Mouse (Mus musculus) myocyte (in vitro differentiated cells): ENCODE measurements around the gene Dqx1. TPM values are rescaled to one million over a fixed set of nuclear protein-coding genes. Genes with fewer than 3 reads are reported as not detected.

Experiments
- H3K27me3 ChIP-seq: one replicate; pipeline ENCODE4 v1.6.1; 2011; ENCODE audit not compliant: control insufficient read depth, insufficient read depth, insufficient read length
- H3K36me3 ChIP-seq: one replicate; pipeline ENCODE4 v1.6.1; 2011; ENCODE audit not compliant: control insufficient read depth, insufficient read depth
- H3K4me2 ChIP-seq: one replicate; pipeline ENCODE4 v1.6.1; 2011; ENCODE audit warnings: low read depth, control low read depth
- H3K4me3 ChIP-seq: one replicate; pipeline ENCODE4 v1.5.1; 2011; ENCODE audit warnings: mild to moderate bottlenecking, control low read depth, moderate library complexity
- H3K79me2 ChIP-seq: one replicate; pipeline ENCODE4 v1.6.1; 2011; ENCODE audit not compliant: control insufficient read depth, insufficient read depth
- H3ac ChIP-seq: one replicate; pipeline ENCODE4 v1.6.1; 2011; ENCODE audit not compliant: control insufficient read depth, insufficient read length
- CEBPB ChIP-seq: IDR thresholded peaks from 2 replicates; pipeline ENCODE4 v1.6.1; 2011; ENCODE audit warnings: mild to moderate bottlenecking, moderate library complexity; ENCODE audit not compliant: poor library complexity, insufficient read depth, severe bottlenecking
- E2F4 ChIP-seq: IDR thresholded peaks from one replicate; pipeline ENCODE4 v1.6.1; 2011; ENCODE audit warnings: mild to moderate bottlenecking, control low read depth, moderate library complexity; ENCODE audit not compliant: insufficient read depth
- MAX ChIP-seq: IDR thresholded peaks from one replicate; pipeline ENCODE4 v1.6.1; 2011; ENCODE audit warnings: low read depth, mild to moderate bottlenecking, control low read depth
- MYOD1 ChIP-seq, 3 experiments: IDR thresholded peaks; one replicate each; pipeline ENCODE4 v1.6.1; 2011; ENCODE audit warnings: control low read depth in 2 of 3, low read depth in 2 of 3, mild to moderate bottlenecking in 2 of 3, moderate library complexity in 1 of 3; ENCODE audit not compliant: insufficient read length in 2 of 3, control insufficient read depth in 1 of 3
- MYOG ChIP-seq, 3 experiments: IDR thresholded peaks; one replicate each; pipeline ENCODE4 v1.6.1; 2011; ENCODE audit warnings: control low read depth in 2 of 3, low read depth in 2 of 3, mild to moderate bottlenecking in 2 of 3; ENCODE audit not compliant: insufficient read length in 2 of 3, control insufficient read depth in 1 of 3, insufficient read depth in 1 of 3
- POLR2A ChIP-seq: IDR thresholded peaks from one replicate; pipeline ENCODE4 v1.6.1; 2011; ENCODE audit warnings: low read depth, mild to moderate bottlenecking, control low read depth, moderate library complexity; ENCODE audit not compliant: insufficient read length
- POLR2AphosphoS2 ChIP-seq: IDR thresholded peaks from one replicate; pipeline ENCODE4 v1.6.1; 2011; ENCODE audit warnings: low read depth, control low read depth; ENCODE audit not compliant: insufficient read length
- REST ChIP-seq: IDR thresholded peaks from one replicate; pipeline ENCODE4 v1.6.1; 2011; ENCODE audit warnings: mild to moderate bottlenecking, control low read depth, moderate library complexity; ENCODE audit not compliant: insufficient read depth, insufficient read length
- SRF ChIP-seq: IDR thresholded peaks from one replicate; pipeline ENCODE4 v1.6.1; 2011; ENCODE audit warnings: low read depth; ENCODE audit not compliant: control insufficient read depth, insufficient read length
- TCF12 ChIP-seq: IDR thresholded peaks from one replicate; pipeline ENCODE4 v1.6.1; 2011; ENCODE audit warnings: mild to moderate bottlenecking, control low read depth; ENCODE audit not compliant: poor library complexity, insufficient read depth, severe bottlenecking
- TCF3 ChIP-seq: IDR thresholded peaks from one replicate; pipeline ENCODE4 v1.6.1; 2011; ENCODE audit warnings: low read depth, control low read depth; ENCODE audit not compliant: insufficient read length
- USF1 ChIP-seq: IDR thresholded peaks from one replicate; pipeline ENCODE4 v1.6.1; 2011; ENCODE audit warnings: low read depth, mild to moderate bottlenecking, control low read depth, moderate library complexity
- polyA plus RNA-seq: library from polyadenylated mRNA; unstranded; fragments of >200 nt; fragmentation: generic; extraction: Trizol; gene quantifications from one replicate; pipeline ENCODE4 v1.2.1, GENCODE M21; 2012; ENCODE audit warnings: missing spikeins

The Dqx1 gene
- 0.24 TPM for polyA plus RNA-seq

DNA sequence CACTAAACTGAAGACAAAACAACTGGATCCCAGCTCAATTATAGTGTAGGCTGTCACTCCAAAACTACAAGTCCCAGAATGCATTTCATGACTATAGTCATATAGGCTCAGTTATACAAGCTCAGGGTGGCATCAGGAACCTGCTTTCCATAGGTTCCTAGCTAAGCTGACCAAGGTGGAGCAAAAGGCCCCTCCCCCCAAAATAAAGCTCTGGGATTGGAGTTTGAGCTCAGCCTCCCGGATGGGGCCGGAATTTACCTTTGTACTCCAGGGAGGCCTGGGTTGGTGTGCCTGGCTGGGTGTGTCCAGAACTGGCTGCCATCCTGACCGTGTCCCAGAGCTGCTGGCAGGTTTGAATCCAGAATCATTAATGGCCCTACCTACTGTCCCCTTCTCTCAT lies at the start of gene Dqx1:
TSS of gene Dqx1 (plus strand) at position 55 of the 400 bp plus-strand sequence.
- Histone ChIP-seq H3K4me3 (no peak within 1 kb of the TSS), H3K79me2 (peaks cover 32% of the 10 kb centered on the region), H3K27me3 (peaks cover 4% of the 10 kb centered on the region), H3ac (no peak within 1 kb of the TSS), H3K36me3 (peaks cover 13% of the 10 kb centered on the region), H3K4me2 (no peak within 1 kb of the TSS)
- TF ChIP-seq TCF3 (no peak), USF1 (no peak), POLR2AphosphoS2 (no peak), POLR2A (no peak), SRF (no peak), MYOG (IDR thresholded peaks at IDR 0.05; ENCODE audit: control insufficient read depth in 1 of 3, insufficient read depth in 1 of 3, insufficient read length in 2 of 3, low read depth in 2 of 3) (no peak), CEBPB (no peak), E2F4 (no peak), MYOD1 (IDR thresholded peaks at IDR 0.05; ENCODE audit: control insufficient read depth in 1 of 3, insufficient read length in 2 of 3, low read depth in 2 of 3) (no peak), REST (no peak), TCF12 (no peak), MAX (no peak)

DNA sequence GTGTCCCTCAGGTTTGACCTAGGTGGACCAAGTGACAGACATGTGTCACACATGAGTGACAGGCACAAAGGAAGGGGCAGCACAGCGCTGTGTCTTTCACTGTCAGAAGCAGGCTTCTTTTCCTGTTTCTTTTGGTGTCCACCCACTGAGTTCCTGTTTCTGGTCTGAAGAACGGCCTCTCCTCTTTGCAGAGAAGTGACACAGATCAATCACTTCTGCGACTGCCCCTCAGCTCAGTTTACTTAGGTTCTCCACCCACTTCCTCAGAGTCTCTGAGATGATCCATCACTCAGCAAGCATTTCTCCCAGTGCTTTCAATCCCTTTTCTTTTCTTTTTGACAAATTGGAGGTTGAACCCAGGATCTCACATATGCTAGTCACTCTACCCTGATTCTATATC lies 49.0 kb upstream of the Dqx1 start:
- TF ChIP-seq MYOG (IDR thresholded peaks at IDR 0.05; ENCODE audit: control insufficient read depth in 1 of 3, insufficient read depth in 1 of 3, insufficient read length in 2 of 3, low read depth in 2 of 3) (no peak), POLR2A (no peak), POLR2AphosphoS2 (no peak), REST (no peak), MAX (no peak), CEBPB (no peak), SRF (no peak), TCF12 (no peak), USF1 (no peak), TCF3 (no peak), MYOD1 (IDR thresholded peaks at IDR 0.05; ENCODE audit: control insufficient read depth in 1 of 3, insufficient read length in 2 of 3, low read depth in 2 of 3) (no peak)
- no peaks in the 10 kb centered on the region for H3K36me3 ChIP-seq
- no peaks in the 10 kb centered on the region for H3K79me2 ChIP-seq
- H3K4me2 ChIP-seq = no peak overlapping the region
- no peaks in the 10 kb centered on the region for H3K27me3 ChIP-seq
- no peak overlapping the region for H3K4me3 ChIP-seq
- H3ac ChIP-seq = no peak overlapping the region

DNA sequence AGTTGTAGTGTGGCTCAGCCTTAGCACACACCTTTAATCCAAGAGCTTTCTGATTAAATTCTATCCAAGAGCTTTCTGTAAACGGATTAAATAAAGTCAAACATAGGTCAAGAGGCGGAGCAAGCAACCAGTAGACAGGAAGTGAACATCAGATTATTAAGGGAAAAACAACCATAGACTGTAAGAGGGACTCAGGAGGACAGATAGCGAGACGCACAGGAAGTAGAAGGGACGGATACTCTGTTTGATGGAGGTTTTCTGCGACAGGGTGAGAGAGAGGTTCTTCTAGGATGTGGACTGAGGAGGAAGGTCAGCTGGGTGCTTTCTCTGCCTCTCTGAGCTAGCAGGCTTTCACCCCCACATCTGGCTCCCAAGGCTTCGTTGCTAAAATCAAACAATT lies 47.6 kb upstream of the Dqx1 start:
- no peak overlapping the region for H3ac ChIP-seq
- no peak overlapping the region for H3K4me3 ChIP-seq
- no peaks in the 10 kb centered on the region for H3K36me3 ChIP-seq
- no peak overlapping the region for H3K4me2 ChIP-seq
- no peaks in the 10 kb centered on the region for H3K79me2 ChIP-seq
- TF ChIP-seq SRF (no peak), USF1 (no peak), MYOG (IDR thresholded peaks at IDR 0.05; ENCODE audit: control insufficient read depth in 1 of 3, insufficient read depth in 1 of 3, insufficient read length in 2 of 3, low read depth in 2 of 3) (no peak), TCF12 (no peak), MYOD1 (IDR thresholded peaks at IDR 0.05; ENCODE audit: control insufficient read depth in 1 of 3, insufficient read length in 2 of 3, low read depth in 2 of 3) (no peak), E2F4 (no peak), MAX (no peak), TCF3 (no peak), POLR2AphosphoS2 (no peak), POLR2A (no peak)
- no peaks in the 10 kb centered on the region for H3K27me3 ChIP-seq

DNA sequence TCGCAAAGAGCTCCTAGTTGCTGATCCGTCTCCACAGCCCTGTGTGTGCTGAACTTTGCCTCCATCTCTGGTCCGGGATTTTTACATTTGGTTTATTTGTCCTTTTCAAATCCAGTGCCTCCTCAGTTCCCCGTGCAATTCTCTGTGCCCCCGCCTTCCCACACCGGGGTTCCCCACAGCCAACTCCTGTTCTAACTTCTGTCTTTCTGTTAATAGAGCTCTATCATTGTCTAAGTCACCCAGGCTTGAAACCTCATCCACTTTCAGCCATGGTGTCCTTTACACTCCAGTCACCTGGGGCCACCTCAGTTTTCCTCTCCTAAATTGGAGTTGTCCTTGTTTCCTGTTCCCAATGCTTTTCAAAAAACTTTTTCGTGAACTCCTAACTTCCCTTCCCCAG lies 46.4 kb upstream of the Dqx1 start:
- Histone ChIP-seq H3K36me3 (no peaks in the 10 kb centered on the region), H3ac (no peak overlapping the region), H3K79me2 (no peaks in the 10 kb centered on the region), H3K4me2 (no peak overlapping the region), H3K4me3 (no peak overlapping the region), H3K27me3 (no peaks in the 10 kb centered on the region)
- no peak for TF ChIP-seq POLR2A
- no peak for TF ChIP-seq REST
- no peak for TF ChIP-seq TCF3
- TF ChIP-seq USF1 = no peak
- no peak for TF ChIP-seq TCF12
- TF ChIP-seq MYOG (IDR thresholded peaks at IDR 0.05; ENCODE audit: control insufficient read depth in 1 of 3, insufficient read depth in 1 of 3, insufficient read length in 2 of 3, low read depth in 2 of 3) = no peak
- TF ChIP-seq E2F4 = no peak
- TF ChIP-seq CEBPB = no peak
- TF ChIP-seq MAX = no peak
- TF ChIP-seq MYOD1 (IDR thresholded peaks at IDR 0.05; ENCODE audit: control insufficient read depth in 1 of 3, insufficient read length in 2 of 3, low read depth in 2 of 3) = no peak
- no peak for TF ChIP-seq POLR2AphosphoS2
- TF ChIP-seq SRF = no peak

DNA sequence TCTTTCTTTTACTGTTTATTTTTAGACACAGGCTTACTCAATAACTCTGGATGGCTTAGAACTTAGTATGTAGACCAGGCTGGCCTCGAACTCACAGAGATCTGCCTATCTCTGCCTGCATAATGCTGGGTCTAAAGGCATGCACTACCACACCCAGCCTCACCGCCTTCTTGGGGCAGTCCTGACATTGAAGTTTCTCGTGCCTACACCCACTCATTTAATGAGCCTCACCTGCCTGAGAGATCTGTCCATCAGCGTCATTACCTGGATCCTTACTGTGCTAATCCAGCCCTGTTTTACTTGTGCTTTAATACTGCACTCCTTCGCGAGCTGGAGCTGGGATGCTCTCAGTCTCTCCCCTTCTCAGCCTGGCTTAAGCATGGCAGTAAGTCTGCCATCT lies 45.9 kb upstream of the Dqx1 start:
- Histone ChIP-seq H3K79me2 (no peaks in the 10 kb centered on the region), H3K27me3 (no peaks in the 10 kb centered on the region), H3K36me3 (no peaks in the 10 kb centered on the region), H3ac (no peak overlapping the region), H3K4me3 (no peak overlapping the region), H3K4me2 (no peak overlapping the region)
- TF ChIP-seq USF1 (no peak), MYOG (IDR thresholded peaks at IDR 0.05; ENCODE audit: control insufficient read depth in 1 of 3, insufficient read depth in 1 of 3, insufficient read length in 2 of 3, low read depth in 2 of 3) (no peak), E2F4 (no peak), POLR2A (no peak), SRF (no peak), REST (no peak), POLR2AphosphoS2 (no peak), MAX (no peak), TCF12 (no peak), MYOD1 (IDR thresholded peaks at IDR 0.05; ENCODE audit: control insufficient read depth in 1 of 3, insufficient read length in 2 of 3, low read depth in 2 of 3) (no peak), TCF3 (no peak), CEBPB (no peak)
